Mouse (Mus musculus) heart, adult 2 months (tissue): ENCODE data around the gene Zfp986. TPM values are rescaled to one million over a fixed set of nuclear protein-coding genes. Genes with fewer than 3 reads are reported as not detected.
"Not testable (repeated sequence)": the region's sequence is repeated elsewhere in the genome, so short reads cannot be mapped to it uniquely, and the experiment has no call there.

Source experiments
- DNase-seq, 2 experiments: peaks; one replicate each; pipeline ENCODE4 v3.0.0; 2021
- H3K27ac ChIP-seq: fragments of 200-600 bp; 2 replicates; pipeline ENCODE4 v1.8.1; 2022
- H3K27me3 ChIP-seq: fragments of 200-500 bp; 2 replicates; pipeline ENCODE4 v1.6.1; 2012; ENCODE audit warnings: mild to moderate bottlenecking, low read length, inconsistent platforms, mixed read lengths; ENCODE audit not compliant: control insufficient read depth, insufficient read depth
- H3K36me3 ChIP-seq: fragments of 200-500 bp; 2 replicates; pipeline ENCODE4 v1.6.1; 2012; ENCODE audit warnings: low read length, inconsistent platforms; ENCODE audit not compliant: control insufficient read depth, insufficient read depth
- H3K4me1 ChIP-seq: fragments of 200-500 bp; 2 replicates; pipeline ENCODE4 v1.6.1; 2011; ENCODE audit warnings: low read length; ENCODE audit not compliant: control insufficient read depth, insufficient read depth
- H3K4me3 ChIP-seq: fragments of 200-600 bp; 2 replicates; pipeline ENCODE4 v1.8.1; 2022
- H3K79me2 ChIP-seq: fragments of 200-500 bp; replicated peaks from 2 replicates; pipeline ENCODE4 v1.6.1; 2012; ENCODE audit warnings: mild to moderate bottlenecking, inconsistent platforms, low read length, moderate library complexity, mixed read lengths; ENCODE audit not compliant: control insufficient read depth, insufficient read depth
- H3K9ac ChIP-seq: fragments of 200-500 bp; 2 replicates; pipeline ENCODE4 v1.6.1; 2012; ENCODE audit warnings: low read depth, mild to moderate bottlenecking, control low read depth, inconsistent platforms, low read length, mixed read lengths
- WGBS: fragments of 180-500 bp; shearing (Covaris S2); methylation state at CpG from one replicate; pipeline ENCODE4 v1.1.7; 2018; 5-methylcytosine and 5-hydroxymethylcytosine counted together
- intact Hi-C: fragments of 180-260 bp; cut with DNase I; formaldehyde crosslinking; loops from one replicate; pipeline ENCODE4 v1.15.1; 2025
- long read RNA-seq: library from polyadenylated mRNA; stranded (forward); transcript quantifications from one replicate; pipeline ENCODE4 v2.0.0, GENCODE M21; 2021
- polyA plus RNA-seq: library from polyadenylated mRNA; depleted of rRNA; stranded (reverse); fragments of >200 nt; gene quantifications from 2 replicates; pipeline ENCODE4 v1.2.3, GENCODE M21; 2012; rRNA removed
- total RNA-seq, 2 experiments: library from RNA; stranded (reverse); gene quantifications; 2 replicates each; pipeline ENCODE4 v1.2.3; 2021

The Zfp986 gene
- total RNA-seq, result not detected
- polyA plus RNA-seq, result not detected in 2 replicates
- long read RNA-seq, result 0 reads

- intact Hi-C loops, DNase-seq, H3K27ac ChIP-seq, H3K4me1 ChIP-seq, H3K4me3 ChIP-seq, H3K9ac ChIP-seq, H3K36me3 ChIP-seq, H3K79me2 ChIP-seq, H3K27me3 ChIP-seq: not testable (repeated sequence)
- WGBS, result 57% methylated on average over 3 of the region's 3 CpGs
Measured at GRCm38 (mm10) chr4:145868494-145868893, at the start of gene Zfp986. Gene Zfp986 (plus strand): TSS chr4:145868794.

GRCm38 (mm10) chr4:145819946-145820345, 48.6 kb upstream of the Zfp986 start:
- H3K4me1 ChIP-seq, H3K27ac ChIP-seq, DNase-seq, H3K4me3 ChIP-seq, intact Hi-C loops, H3K36me3 ChIP-seq, H3K9ac ChIP-seq, H3K27me3 ChIP-seq, H3K79me2 ChIP-seq: not testable (repeated sequence)
- no CpG with 5 or more reads among the region's 2 CpGs for WGBS

- intact Hi-C loops, H3K9ac ChIP-seq, H3K79me2 ChIP-seq: not testable (repeated sequence)
Measured at GRCm38 (mm10) chr4:145825606-145826005, 43.0 kb upstream of the Zfp986 start.

GRCm38 (mm10) chr4:145831328-145832062, 37.1 kb upstream of the Zfp986 start:
- H3K36me3 ChIP-seq, H3K9ac ChIP-seq, H3K27me3 ChIP-seq, intact Hi-C loops, H3K4me1 ChIP-seq, H3K27ac ChIP-seq, H3K79me2 ChIP-seq, H3K4me3 ChIP-seq, DNase-seq: not testable (repeated sequence)
- WGBS, result 81% methylated on average over 1 of the region's 14 CpGs

More at GRCm38 (mm10) chr4:145825606-145826005, 43.0 kb upstream of the Zfp986 start:
- not testable (repeated sequence) for H3K4me1 ChIP-seq, H3K27me3 ChIP-seq, H3K36me3 ChIP-seq, H3K4me3 ChIP-seq, H3K27ac ChIP-seq, DNase-seq
- WGBS, result 79% methylated on average over 3 of the region's 8 CpGs

GRCm38 (mm10) chr4:145836300-145836862, 32.2 kb upstream of the Zfp986 start:
- H3K4me3 ChIP-seq, result not testable (repeated sequence)
- 78% methylated on average over 7 of the region's 18 CpGs for WGBS

GRCm38 (mm10) chr4:145836863-145837440, 31.6 kb upstream of the Zfp986 start:
- 57% methylated on average over 58 of the region's 75 CpGs for WGBS
- H3K4me3 ChIP-seq, H3K4me1 ChIP-seq, H3K27ac ChIP-seq, H3K79me2 ChIP-seq, intact Hi-C loops, H3K27me3 ChIP-seq, H3K9ac ChIP-seq, H3K36me3 ChIP-seq: not testable (repeated sequence)
- DNase-seq, result peak; percentile 5 to 24

More at GRCm38 (mm10) chr4:145836300-145836862, 32.2 kb upstream of the Zfp986 start:
- DNase-seq, H3K27me3 ChIP-seq, H3K9ac ChIP-seq, H3K27ac ChIP-seq, intact Hi-C loops, H3K79me2 ChIP-seq, H3K4me1 ChIP-seq, H3K36me3 ChIP-seq: not testable (repeated sequence)

- H3K4me3 ChIP-seq, H3K4me1 ChIP-seq, H3K79me2 ChIP-seq, intact Hi-C loops, H3K27me3 ChIP-seq, H3K36me3 ChIP-seq, H3K27ac ChIP-seq, DNase-seq, H3K9ac ChIP-seq: not testable (repeated sequence)
Measured at GRCm38 (mm10) chr4:145846793-145847192, 21.8 kb upstream of the Zfp986 start.

- H3K27ac ChIP-seq, DNase-seq, H3K4me1 ChIP-seq, H3K36me3 ChIP-seq, H3K79me2 ChIP-seq, intact Hi-C loops, H3K9ac ChIP-seq, H3K4me3 ChIP-seq, H3K27me3 ChIP-seq: not testable (repeated sequence)
- 70% methylated on average over 4 of the region's 4 CpGs for whole genome bisulfite sequencing
Measured at GRCm38 (mm10) chr4:145848183-145848890, 20.3 kb upstream of the Zfp986 start.

GRCm38 (mm10) chr4:145848891-145849214, 19.7 kb upstream of the Zfp986 start:
- H3K4me3 ChIP-seq, H3K79me2 ChIP-seq, H3K27me3 ChIP-seq, H3K36me3 ChIP-seq, H3K4me1 ChIP-seq, H3K27ac ChIP-seq, H3K9ac ChIP-seq, intact Hi-C loops, DNase-seq: not testable (repeated sequence)
- WGBS, result 74% methylated on average over 3 of the region's 3 CpGs
